Mouse (Mus musculus) gastrocnemius, postnatal 25 days (tissue): ENCODE data around the gene Tenm1. TPM values are rescaled to one million over a fixed set of nuclear protein-coding genes. Genes with fewer than 3 reads are reported as not detected.

Experiments
- DNase-seq: peaks from one replicate; pipeline ENCODE4 v3.0.0; 2022
- long read RNA-seq, 2 experiments: library from polyadenylated mRNA; stranded (forward); transcript quantifications; one replicate each; pipeline ENCODE4 v2.0.0; 2021
- total RNA-seq, 2 experiments: library from RNA; stranded (reverse); gene quantifications; 1 replicate in 1 of 2; 2 replicates in 1 of 2; pipeline ENCODE4 v1.2.3; 2021

Gene Tenm1
- total RNA-seq = under 1 TPM in 1 of 2 experiments, not detected in 1; 0.08 TPM
- long read RNA-seq, experiment 1 = 0 reads
- long read RNA-seq, experiment 2 = 0 reads

DNA sequence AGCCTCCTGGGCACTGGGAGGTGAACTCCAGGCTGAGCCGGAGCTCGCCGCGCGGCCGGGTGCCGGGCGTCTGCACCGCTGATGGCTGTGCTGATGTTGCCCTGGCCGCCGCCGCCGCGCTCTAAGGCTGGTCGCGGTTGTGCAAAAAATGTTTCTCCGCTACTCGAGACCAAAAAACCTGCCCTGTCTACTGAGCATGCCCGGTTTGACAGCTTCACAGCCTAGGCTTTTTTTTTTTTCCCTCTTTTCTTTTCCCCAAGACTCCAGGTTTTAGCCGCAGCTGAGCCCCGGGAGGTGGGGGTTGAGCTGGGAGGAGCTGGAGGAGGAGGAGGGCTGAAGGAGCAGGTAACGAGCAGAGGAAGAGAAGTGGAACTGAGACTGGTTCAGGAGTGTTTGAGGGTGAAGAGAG lies at the start of gene Tenm1:
Gene Tenm1, minus strand, starts transcription at position 272 of the 409 bp plus-strand sequence.
- no peak for DNase-seq

DNA sequence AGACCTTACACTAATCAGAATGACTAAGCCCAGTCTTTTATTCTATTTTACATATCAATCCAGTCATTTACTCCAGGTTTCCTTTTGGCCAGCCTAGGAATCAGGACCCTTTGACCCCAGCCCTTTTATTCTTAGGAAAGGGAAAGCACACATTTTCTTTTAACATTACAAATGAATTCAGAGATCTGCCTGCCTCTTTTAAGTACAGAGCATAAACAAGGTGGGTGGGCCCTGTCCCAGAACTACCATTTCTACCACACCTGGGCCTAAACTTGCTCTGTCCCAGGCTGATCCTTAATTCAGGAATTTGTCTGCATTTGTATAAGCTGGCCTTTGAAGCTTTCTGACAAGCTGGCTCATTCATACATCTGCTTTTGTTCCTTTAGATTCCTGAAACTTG lies 38.4 kb upstream of the Tenm1 start:
- DNase-seq = no peak

DNA sequence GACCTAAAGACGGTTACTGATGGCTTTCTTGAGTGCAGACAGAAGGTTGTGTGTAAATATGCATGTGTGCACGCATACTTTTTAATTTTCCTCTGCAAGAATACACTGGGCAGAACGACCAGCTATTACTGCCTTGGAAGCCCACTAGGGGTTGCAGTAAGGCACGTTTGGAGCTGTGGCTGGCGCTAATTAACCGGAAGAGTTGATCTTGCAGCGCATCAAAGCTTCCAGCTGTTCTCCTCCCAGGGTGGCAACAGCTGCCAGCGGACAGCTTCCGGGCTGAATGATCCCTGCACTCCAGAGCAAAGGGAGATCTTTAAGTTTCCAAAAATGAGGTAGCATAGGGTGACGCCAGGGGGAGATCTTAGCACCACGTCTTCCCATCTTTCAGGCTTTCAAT lies 1.7 kb upstream of the Tenm1 start:
- no peak for DNase-seq

DNA sequence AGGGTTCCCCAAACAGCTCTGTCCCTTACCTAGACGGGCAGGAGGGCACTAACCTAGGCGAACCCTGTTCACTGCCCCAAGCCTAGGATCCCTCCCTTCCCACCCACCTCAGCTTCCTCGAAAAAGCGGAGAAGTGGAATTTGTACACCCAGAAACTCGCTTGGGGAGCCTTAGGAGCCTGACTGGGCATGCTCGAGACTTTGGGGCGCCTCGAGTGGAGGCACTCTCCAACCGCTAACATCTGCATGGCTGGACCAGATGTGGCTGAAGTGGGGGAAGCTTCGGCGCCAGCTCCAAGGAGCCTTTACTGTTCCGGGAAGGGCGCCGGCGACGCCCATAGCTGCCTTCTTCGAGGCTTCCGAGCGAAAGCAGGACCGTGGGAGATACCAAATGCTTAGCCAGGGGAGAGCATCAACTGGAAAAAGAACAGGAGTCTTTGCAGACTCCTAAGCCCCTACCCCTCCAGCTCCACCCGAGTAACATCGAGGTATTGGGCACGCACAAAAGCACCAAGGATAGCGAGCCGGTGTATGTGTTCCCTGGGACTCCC lies 1.1 kb upstream of the Tenm1 start:
- DNase-seq = no peak

DNA sequence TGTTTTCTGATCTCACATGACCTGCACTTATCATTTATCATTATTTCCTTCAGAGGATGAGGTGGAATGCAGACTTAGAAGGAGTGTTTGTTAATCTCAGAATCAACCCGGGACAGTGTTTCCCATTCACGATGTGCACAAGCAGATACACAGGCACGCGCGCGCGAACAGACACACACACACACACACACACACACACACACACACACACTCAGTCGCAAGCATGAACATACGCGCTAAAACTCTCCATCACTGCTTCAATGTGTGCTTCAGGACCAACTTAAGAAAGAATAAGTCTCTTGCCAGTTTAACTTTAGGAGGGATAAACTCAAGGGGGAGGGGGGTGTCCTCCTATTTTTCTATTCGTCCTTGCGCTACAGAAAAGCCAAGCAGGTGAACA lies 411 bp upstream of the Tenm1 start:
- DNase-seq = no peak

DNA sequence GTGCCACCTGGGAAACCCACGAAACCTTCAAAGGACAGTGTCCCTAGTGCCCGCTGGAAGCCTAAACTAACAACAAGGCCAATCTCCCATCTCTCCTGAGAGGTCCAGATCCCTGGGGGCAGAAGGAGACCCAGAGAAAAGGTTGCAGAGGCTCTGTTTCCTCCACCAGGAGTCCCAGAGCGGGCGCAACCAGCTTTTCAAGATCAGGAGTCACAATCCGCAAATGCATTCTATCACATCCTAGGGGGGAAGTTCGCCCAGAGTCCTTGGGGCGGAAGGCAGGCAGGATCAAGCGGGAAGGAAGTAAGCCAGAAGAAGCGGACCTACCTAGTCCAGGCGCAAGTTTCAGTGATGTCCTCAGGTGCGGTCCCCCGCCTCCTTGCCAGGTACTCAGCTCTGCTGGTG lies 963 bp downstream of the Tenm1 start:
- DNase-seq = no peak

DNA sequence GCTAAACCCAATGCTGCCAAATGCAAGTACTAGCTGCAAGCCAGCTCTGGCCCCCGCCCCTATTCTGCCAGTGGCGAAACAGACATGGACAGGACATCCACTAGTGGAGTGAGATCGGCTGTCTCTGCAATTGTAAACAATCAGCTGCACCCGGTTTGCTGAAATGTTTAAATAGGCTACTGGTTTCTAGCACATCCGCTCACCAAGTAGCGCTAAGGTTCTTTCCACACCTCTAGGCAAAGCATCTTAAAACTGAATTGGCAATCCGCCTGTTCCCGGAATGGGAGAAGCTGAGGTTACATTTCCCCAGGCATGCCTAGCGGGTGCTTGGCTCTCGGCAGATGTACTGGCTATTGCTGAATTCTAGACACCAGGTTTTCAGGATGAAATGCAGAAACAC lies 1.8 kb downstream of the Tenm1 start:
- no peak for DNase-seq

DNA sequence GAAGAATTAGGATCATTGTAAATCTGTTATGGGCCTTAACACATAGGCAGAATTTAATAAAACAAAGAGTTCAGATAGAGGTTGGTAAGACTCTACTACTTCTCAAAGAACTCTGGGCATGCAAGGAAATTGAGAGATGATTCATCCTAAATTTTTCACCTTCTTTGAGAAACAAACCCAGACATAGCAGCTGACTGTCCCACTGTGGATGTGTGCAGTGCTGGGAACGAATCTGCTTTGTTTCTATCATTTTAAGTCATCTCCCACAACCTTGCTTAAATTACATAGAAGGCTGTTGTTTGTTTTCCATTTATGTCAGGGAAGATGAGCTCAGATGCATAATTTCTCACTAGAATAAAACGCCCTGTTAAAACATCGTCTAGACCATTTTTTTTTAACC lies 31.0 kb downstream of the Tenm1 start:
- DNase-seq = no peak

DNA sequence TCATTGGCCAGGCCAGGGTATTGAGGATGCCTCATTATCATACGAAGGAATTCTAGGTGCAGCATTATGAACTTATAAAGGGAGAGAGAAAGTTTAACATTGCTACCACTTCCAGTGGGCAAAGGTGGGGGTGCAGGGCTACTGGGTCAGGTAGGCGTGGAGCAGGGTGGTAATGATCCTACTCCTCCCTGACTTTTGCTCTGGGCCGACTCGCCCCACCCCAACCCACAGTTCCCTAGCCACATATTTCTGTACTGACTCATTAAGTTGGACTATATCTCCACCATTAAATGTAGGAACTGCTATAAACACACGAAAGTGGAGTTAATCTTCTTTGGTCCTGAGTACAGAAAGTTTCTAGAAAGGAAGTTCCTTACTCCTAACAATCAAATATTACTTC lies 40.8 kb downstream of the Tenm1 start:
- no peak for DNase-seq

DNA sequence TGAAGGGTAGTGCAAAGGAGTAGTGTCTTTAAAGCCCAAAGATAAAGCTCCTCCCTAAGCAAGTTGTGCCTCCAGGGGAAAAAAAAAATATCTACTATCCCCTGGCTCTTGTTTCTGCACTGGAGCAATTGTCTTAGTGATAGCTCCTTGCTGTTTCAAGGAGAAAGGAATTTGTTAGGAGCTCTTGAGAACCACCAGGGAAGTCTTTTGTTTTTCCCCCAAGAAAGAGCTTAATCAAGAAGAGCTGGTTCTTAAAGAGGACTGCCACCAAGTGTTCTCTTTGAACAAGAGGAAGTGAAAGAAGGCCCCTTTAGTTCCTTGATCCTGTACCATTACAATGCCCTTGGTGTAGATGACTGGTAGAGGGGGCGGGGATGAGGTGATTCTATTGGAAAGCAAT lies 56.4 kb downstream of the Tenm1 start:
- no peak for DNase-seq

DNA sequence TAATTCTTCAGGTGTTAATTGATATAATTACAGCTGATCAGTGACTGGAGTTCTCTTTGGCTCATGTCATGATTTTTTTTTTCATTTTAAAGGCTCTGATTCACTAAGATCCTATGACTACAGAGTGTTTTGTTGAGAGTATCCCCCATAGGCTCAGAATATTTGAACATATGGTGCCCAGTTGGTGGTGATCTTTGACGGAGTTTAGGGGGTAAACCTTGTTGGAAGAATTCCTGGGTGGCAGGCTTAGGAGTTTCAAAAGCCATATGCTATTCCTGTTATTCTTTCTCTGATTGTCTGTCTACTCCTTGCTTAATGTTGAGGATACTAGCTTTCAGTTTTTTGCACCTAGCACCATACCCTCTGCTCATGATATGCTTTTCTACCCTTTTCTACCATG lies 109.6 kb downstream of the Tenm1 start:
- no peak for DNase-seq

DNA sequence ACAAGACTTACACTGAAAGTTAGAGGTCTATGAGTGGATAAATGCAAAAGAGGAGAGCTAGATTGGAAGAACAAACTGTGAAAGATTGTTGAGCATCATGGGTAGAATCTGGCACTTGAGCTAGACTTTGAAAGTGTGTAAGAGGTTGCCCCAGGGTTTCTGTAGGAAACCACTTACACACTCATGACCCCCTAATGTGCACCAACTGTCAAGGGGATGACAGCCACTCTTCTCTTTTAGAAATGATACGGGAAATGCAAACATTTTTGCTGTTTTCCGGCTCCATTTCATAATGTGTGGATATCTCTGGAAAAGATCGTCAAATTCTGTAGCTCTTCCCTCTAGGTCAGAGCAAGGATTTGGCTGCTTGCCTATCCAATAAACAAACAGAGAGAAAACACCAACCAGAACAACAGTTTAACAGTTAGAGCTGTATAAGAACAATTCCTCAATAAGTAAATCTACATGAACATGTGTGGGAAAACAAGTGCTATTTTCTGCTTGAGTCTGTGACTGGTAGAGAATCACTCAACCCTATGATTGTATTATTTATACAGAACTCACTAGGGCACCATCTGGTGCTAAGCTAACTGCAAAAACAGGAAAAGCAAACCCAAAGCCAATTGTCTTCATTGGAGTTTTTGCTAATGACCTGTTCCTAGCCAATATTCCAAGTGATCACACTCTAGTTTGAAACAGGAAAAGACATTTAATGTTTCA lies 111.0 kb downstream of the Tenm1 start:
- DNase-seq = no peak

DNA sequence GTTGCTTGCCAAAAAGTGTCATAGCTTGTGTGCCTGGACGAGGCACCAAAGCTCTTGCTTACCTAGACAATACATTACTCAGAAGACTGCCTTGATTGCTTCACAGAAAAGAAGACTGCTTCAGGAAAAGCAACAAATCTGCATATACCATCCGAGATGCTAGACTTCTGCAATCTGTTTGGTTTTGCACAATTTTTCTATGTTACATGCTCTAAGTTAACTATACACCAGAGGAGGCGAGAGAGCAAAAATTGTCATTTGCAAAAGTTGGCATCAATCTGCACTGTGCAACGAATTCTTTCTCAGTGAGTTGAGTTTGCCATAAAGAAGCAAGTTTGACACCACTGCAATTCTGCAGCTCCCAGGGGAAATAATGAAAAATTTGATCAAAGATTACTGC lies 193.1 kb downstream of the Tenm1 start:
- DNase-seq = no peak

DNA sequence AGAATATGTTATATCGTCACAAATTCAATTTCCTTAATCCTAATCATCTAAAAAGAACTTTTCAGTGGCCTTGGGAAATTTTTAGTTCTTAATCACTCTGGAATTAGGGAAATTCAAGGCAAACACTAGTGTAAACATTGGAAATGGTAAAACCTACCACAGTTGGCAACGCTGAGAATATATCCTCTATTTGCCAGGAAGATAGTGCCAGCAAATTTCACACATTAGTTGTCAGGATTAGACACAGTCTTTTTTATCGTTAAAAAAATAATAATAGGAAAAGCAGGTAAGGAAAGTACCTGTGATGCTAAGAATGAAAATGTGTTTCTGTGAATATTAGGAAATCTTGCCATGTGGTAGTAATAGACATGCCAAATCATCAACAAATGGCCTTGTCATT lies 223.9 kb downstream of the Tenm1 start:
- DNase-seq = no peak

DNA sequence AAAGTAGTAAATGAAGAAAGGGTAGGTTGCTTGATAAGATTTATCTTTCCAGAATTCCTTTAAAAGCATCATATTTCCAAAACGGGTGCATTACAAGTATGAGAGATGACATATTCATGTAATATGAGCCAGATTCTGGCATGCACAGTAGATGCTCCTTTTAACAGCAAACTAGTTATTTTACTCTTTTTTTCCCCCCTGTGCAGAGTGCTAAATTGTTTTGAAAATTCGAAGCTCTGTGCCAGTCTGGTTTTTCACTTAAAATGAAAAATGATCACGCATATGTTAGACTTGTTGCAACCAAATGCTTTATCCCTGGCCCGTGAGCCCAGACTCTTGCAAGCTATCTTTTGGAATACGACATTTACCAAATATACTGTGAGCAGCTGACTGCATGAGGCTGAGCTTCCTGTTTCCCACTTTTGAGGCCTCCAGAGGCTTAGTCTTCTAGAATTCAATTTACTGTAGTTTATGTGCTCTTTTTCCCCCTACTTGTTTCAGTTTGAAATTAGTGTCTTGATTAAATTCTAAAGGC lies 226.6 kb downstream of the Tenm1 start:
- no peak for DNase-seq

DNA sequence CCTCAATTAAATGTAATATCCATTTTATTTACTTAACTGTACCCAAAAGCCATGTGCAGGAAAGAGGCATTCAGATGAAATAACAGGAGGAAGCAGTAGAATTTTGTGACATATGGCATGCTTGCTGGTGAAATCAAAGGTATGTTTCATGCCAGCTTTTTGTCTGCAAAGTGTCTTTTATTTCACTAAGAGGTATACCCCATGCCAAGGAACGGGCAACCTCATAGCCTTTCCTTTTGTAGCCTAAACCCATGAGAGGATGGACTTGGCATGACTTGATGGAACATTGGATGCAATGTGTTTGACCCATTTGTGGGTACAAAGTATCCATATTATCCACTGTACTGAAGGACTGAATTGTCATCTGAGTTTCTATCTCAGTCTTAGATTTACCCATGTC lies 246.0 kb downstream of the Tenm1 start:
- DNase-seq = no peak

DNA sequence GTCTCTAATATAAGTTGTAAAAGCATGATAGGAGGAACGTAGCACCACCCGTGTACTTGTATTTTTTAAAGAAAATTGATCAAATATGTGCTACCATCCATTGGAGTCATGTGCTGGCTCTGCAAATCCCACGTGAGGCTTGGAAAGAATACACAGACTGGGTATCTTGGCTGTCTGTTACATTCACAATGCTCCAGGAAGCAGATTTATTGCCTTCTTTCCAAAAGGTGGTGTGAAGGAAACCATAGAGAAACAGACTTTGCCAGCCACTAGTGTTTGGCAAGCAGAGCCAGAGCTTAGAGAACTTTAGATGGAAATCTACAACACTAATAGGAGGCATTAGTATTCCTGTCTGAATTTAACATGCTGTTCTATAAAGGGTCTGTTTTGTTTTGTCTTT lies 277.4 kb downstream of the Tenm1 start:
- DNase-seq = no peak

DNA sequence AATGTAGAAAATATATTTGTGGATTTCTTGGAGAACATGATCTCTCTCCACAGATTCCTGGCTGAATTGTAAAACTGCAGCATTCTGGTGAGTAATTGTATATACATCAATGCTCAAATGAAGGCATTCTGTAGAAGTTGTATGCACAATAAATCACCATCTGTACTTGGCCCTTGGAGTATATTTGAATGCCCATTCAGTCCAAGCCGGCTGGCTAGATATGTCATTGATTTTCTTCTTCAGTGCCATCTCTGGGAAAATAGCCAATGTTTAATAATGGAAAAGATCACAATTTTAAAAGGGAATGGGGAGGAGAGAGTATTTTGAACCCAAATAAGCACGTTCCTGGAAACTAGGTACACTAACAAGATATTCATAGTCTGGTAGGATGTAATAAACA lies 299.2 kb downstream of the Tenm1 start:
- DNase-seq = no peak

DNA sequence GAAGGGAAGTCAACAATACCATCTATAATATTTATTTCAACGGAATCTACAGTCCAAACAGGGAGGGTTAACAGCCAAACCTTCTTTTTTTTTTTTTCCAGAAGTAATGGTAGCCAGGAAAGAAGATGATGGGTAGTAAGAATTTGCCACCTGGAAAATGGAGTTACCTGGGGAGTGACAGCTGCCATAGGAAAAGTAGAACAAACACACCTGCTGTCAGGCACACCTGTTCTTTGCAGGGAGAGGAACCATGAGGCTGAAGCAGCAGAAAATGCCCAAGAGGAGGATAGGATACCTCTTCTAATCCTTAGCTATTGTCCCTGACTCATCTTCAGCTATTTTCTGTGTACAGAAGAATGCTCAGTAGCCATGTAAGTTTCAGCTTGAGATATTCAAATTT lies 306.4 kb downstream of the Tenm1 start:
- no peak for DNase-seq

DNA sequence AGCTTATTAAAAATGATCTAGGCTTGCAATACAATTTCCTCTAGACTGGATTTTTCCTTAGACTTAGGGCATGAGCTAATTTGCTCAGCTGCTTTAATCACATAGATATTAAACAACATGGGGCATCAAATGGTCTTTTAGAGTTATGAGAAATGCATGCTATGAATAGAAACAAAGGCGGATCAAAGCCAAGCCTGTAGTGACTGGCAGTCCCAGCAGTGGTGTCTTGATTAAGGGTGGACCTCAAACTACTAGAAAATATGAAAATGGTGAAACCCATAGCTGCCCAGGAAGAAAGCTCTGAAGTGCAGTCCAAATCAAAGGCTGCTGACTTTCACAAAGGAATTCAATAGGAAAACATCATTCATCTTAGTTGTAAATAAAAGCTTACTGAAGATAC lies 306.9 kb downstream of the Tenm1 start:
- no peak for DNase-seq

DNA sequence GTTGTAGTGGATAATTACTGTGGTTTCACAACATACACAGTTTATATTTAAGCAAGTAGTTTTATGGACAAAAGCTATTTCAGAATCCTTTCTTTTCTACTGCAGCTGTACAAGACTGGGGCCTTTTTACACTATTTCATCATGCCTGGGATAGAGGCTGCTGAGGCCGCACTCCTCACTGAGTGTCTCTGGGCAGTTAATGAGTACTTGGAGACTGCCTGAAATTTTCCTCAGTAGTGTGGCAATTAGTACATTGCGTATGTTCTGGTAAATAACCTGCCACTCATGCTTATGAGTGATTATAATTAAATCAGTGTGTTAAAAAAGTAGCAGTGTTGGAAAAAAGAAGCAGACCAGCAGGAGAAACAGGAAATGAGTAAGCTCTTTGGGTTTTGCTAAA lies 442.8 kb downstream of the Tenm1 start:
- DNase-seq = no peak

DNA sequence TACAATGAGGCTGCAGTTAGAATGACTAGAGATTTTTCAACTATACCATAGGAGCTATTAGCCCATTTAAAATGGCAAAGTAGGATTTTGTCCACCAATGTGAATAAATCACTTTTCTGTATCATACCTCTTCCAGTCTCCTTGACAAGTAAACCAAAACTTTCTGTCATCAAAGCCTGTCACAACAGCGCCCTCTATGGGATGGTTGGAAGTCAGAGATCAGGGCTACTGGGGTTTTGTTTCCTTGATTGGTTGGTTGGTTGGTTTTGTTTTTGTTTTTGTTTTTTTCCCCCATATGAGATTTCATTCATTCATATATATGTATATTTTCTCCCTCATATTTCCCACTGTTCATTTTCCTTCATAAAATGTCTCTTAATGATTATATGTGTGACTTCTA lies 455.4 kb downstream of the Tenm1 start:
- DNase-seq = no peak

DNA sequence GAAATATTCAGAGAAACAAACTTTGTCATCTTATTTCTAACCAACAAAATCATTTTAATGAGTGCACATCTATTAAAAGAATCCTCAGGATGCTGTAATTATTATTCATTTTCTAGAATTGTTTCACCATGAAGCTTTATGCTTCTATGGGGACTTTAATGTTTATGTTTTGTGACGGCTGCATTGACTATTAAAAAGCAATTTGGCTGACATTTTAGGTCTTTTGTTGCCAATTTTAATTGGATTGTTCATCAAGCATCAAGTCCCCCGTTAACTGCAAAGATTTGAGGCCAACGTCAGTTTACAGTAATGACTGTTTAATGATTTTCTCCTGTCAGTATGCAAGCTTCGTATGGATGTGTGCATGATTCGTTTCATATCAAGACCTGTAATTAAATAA lies 461.3 kb downstream of the Tenm1 start:
- DNase-seq = no peak

DNA sequence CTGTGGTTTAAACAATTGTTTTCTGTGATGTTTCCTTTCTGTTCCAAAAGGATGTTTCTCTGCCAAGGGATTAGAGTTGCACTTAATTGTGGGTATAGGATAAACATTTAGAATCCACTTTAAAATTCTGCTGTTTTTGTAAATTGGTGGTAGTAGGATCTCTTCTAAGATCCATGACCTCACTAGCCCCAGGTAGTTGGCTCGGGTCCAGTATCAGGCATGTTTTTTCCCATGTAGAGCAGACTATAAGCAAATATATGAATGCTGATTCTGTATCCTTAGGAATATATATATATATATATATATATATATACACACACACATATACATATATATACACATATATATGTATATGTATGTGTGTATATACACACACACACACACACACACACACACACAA lies 567.2 kb downstream of the Tenm1 start:
- DNase-seq = no peak
